Mouse (Mus musculus): ENCODE data around the gene Dmrta2. TPM values are rescaled to one million over a fixed set of nuclear protein-coding genes. Genes with fewer than 3 reads are reported as not detected.

Dmrta2 gene
- polyA plus RNA-seq, 1 experiment from 2014 or later: 0.05 TPM

DNA sequence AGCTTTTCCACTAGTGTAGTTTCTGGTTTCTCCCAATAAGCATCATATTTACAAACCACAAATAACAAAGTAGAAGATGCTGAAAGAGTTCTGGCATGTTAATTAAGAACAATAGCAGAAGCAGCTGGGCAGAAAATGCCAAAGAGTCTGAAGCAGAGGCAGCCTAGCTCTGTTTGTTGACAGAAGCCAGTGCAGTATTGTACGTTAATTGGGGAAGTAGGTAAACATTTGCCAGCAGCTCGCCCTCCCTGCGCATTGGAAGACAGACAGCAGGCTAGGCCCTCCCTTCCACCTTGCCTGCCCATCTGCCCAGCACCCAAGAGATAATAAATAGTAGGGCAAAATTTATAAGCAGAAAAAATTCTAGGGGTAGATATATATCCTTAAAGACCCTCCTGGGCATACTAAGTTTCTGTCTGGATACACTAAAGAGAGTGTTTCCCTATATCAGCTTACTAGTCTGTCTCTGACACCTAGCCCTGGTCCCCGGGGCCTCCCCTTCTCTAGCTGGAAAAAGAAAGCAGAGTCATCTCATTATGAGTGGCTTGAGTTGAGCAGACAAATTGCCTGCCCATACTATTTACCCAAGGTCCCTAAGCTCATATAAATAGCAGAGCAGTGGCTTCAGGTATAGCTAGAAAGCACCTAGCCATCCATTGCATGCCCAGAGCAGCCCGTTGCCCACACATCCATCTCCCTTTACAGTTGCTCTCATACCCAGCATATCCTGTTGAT, 17.5 kb upstream of the Dmrta2 start:
- ATAC-seq (ENCODE audit: low read depth): no peak

DNA sequence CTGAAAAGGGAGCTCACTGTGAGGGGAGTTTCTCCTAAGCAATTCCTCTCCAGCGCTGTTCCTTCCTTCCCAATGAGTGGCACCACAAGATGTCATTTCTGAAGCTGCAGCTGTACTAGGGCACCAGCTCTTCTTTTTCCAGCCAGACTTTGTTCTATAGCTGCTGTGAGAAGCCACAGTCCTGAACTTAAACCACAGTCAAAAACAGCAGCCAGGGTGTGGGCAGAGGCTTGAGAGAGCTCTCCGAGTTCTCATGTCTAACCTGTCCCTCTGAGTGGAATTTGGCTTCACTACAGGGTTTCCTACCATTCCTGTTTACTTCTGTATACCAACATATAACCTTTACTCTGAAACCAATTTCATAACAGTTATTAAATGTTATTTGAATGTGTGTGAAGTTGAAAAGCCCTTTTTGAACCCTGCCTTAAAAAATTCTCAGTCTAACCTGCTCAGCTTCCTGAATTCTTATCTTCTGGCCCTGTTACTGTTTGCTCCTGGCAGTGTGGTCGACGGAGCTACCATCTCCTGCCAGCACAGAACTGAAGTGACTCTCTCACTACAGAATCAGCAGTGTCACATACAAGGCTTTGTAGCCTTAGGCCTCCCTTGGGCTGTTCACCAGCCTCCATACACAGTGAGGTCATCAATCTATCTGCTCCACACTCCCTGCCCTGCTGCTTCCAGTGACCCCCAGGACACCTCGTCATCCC, 14.1 kb upstream of the Dmrta2 start:
- no peak overlapping the region for H3K4me2 ChIP-seq (ENCODE audit: low read depth, low read length)
- no peak overlapping the region for H3K27ac ChIP-seq (ENCODE audit: low read length)
- no peaks in the 10 kb centered on the region for H3K36me3 ChIP-seq (ENCODE audit: control insufficient read depth, insufficient read depth, low read length)
- no peak overlapping the region for H3K9ac ChIP-seq (ENCODE audit: low read length)
- H3K9me3 ChIP-seq (ENCODE audit: control insufficient read depth, low read length): no peaks in the 10 kb centered on the region
- H3K27me3 ChIP-seq (ENCODE audit: control insufficient read depth, insufficient read depth, low read depth, low read length): no peaks in the 10 kb centered on the region
- ATAC-seq (ENCODE audit: low read depth): no peak
- no peaks in the 10 kb centered on the region for H3K4me1 ChIP-seq (replicated peaks; ENCODE audit: control insufficient read depth, insufficient read depth, low read length)
- H3K4me3 ChIP-seq (ENCODE audit: low read length): no peak overlapping the region
- WGBS: 75% methylated on average over 5 of the region's 5 CpGs

More for the DNA sequence above, 17.5 kb upstream of the Dmrta2 start:
- H3K4me3 ChIP-seq (ENCODE audit: low read length): no peak overlapping the region
- H3K9ac ChIP-seq (ENCODE audit: low read length): no peak overlapping the region
- H3K36me3 ChIP-seq (ENCODE audit: control insufficient read depth, insufficient read depth, low read length): no peaks in the 10 kb centered on the region
- H3K4me1 ChIP-seq (replicated peaks; ENCODE audit: control insufficient read depth, insufficient read depth, low read length): no peaks in the 10 kb centered on the region
- no peak overlapping the region for H3K4me2 ChIP-seq (ENCODE audit: low read depth, low read length)
- H3K9me3 ChIP-seq (ENCODE audit: control insufficient read depth, low read length): no peaks in the 10 kb centered on the region
- no peak overlapping the region for H3K27ac ChIP-seq (ENCODE audit: low read length)
- WGBS: 50% methylated on average over 5 of the region's 5 CpGs
- H3K27me3 ChIP-seq (ENCODE audit: control insufficient read depth, insufficient read depth, low read depth, low read length): no peaks in the 10 kb centered on the region

GRCm38 (mm10) chr4:109969561-109969960, 8.3 kb upstream of the Dmrta2 start:
- H3K9ac ChIP-seq (ENCODE audit: low read length): no peak overlapping the region
- no peaks in the 10 kb centered on the region for H3K4me1 ChIP-seq (replicated peaks; ENCODE audit: control insufficient read depth, insufficient read depth, low read length)
- 77% methylated on average over 5 of the region's 5 CpGs for WGBS
- no peak overlapping the region for H3K4me3 ChIP-seq (ENCODE audit: low read length)
- H3K27ac ChIP-seq (ENCODE audit: low read length): no peak overlapping the region
- ATAC-seq (ENCODE audit: low read depth): no peak
- H3K36me3 ChIP-seq (ENCODE audit: control insufficient read depth, insufficient read depth, low read length): no peaks in the 10 kb centered on the region
- no peaks in the 10 kb centered on the region for H3K9me3 ChIP-seq (ENCODE audit: control insufficient read depth, low read length)
- H3K4me2 ChIP-seq (ENCODE audit: low read depth, low read length): no peak overlapping the region
- peaks cover 33% of the 10 kb centered on the region for H3K27me3 ChIP-seq (ENCODE audit: control insufficient read depth, insufficient read depth, low read depth, low read length)

DNA sequence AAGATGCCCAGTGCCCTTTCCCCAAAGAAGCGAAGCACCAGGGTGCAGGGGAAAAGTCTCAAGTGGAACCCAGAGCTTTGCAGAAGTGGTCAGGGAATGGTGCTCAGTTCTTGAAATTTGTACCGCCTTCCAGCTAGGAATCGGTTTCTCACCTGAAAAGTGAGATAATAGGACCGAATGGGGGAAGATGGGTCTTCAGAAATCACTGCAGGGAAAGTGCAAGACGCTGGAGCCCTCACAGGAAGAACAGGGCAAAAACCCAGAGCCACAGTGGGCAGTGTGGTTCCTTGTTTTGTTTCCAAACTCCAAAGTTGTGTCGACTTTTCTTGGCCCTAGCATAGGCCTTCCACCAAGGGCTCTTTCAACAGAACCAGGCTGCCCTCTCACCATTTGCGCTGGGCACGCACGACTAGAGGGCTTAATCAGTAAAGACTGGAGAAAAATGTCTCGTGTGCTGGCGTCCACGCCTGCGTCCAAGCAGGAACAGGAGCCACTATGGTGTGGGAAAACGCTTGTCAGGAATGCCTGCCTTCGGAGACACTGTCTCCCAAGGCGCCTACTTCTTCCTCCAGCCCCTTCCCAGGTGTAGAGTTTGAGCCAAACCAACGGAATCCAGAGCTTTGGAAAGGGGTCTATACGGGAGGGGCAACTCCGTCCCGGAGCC, 3.7 kb upstream of the Dmrta2 start:
- Histone ChIP-seq H3K36me3 (ENCODE audit: control insufficient read depth, insufficient read depth, low read length) (no peaks in the 10 kb centered on the region), H3K4me1 (replicated peaks; ENCODE audit: control insufficient read depth, insufficient read depth, low read length) (peaks cover 14% of the 10 kb centered on the region), H3K9me3 (ENCODE audit: control insufficient read depth, low read length) (no peaks in the 10 kb centered on the region), H3K9ac (ENCODE audit: low read length) (no peak overlapping the region), H3K4me3 (ENCODE audit: low read length) (no peak overlapping the region), H3K27me3 (ENCODE audit: control insufficient read depth, insufficient read depth, low read depth, low read length) (peaks cover 76% of the 10 kb centered on the region), H3K27ac (ENCODE audit: low read length) (no peak overlapping the region), H3K4me2 (ENCODE audit: low read depth, low read length) (no peak overlapping the region)
- ATAC-seq (ENCODE audit: low read depth): no peak
- 2% methylated on average over 20 of the region's 20 CpGs for WGBS

- H3K27me3 ChIP-seq (ENCODE audit: control insufficient read depth, insufficient read depth, low read depth, low read length): peaks cover 83% of the 10 kb centered on the region
- WGBS: 1% methylated on average over 33 of the region's 33 CpGs
- no peaks in the 10 kb centered on the region for H3K36me3 ChIP-seq (ENCODE audit: control insufficient read depth, insufficient read depth, low read length)
- peaks cover 14% of the 10 kb centered on the region for H3K4me1 ChIP-seq (replicated peaks; ENCODE audit: control insufficient read depth, insufficient read depth, low read length)
- H3K9ac ChIP-seq (ENCODE audit: low read length): no peak overlapping the region
- H3K27ac ChIP-seq (ENCODE audit: low read length): no peak overlapping the region
- ATAC-seq (ENCODE audit: low read depth): no peak
- no peak overlapping the region for H3K4me3 ChIP-seq (ENCODE audit: low read length)
- H3K9me3 ChIP-seq (ENCODE audit: control insufficient read depth, low read length): no peaks in the 10 kb centered on the region
- no peak overlapping the region for H3K4me2 ChIP-seq (ENCODE audit: low read depth, low read length)
These were observed 3.0 kb upstream of the Dmrta2 start for GRCm38 (mm10) chr4:109974655-109975380.

GRCm38 (mm10) chr4:109975381-109976240, 2.2 kb upstream of the Dmrta2 start:
- no peak for ATAC-seq (ENCODE audit: low read depth)
- Histone ChIP-seq H3K4me3 (ENCODE audit: low read length) (no peak overlapping the region), H3K4me1 (replicated peaks; ENCODE audit: control insufficient read depth, insufficient read depth, low read length) (peaks cover 14% of the 10 kb centered on the region), H3K4me2 (ENCODE audit: low read depth, low read length) (no peak overlapping the region), H3K27me3 (ENCODE audit: control insufficient read depth, insufficient read depth, low read depth, low read length) (peaks cover 91% of the 10 kb centered on the region), H3K9me3 (ENCODE audit: control insufficient read depth, low read length) (no peaks in the 10 kb centered on the region), H3K9ac (ENCODE audit: low read length) (no peak overlapping the region), H3K36me3 (ENCODE audit: control insufficient read depth, insufficient read depth, low read length) (no peaks in the 10 kb centered on the region), H3K27ac (ENCODE audit: low read length) (no peak overlapping the region)
- WGBS: 10% methylated on average over 25 of the region's 25 CpGs

- H3K9me3 ChIP-seq (ENCODE audit: control insufficient read depth, low read length): no peaks in the 10 kb centered on the region
- no peak overlapping the region for H3K9ac ChIP-seq (ENCODE audit: low read length)
- H3K4me2 ChIP-seq (ENCODE audit: low read depth, low read length): no peak overlapping the region
- 2% methylated on average over 34 of the region's 34 CpGs for whole genome bisulfite sequencing
- H3K4me1 ChIP-seq (replicated peaks; ENCODE audit: control insufficient read depth, insufficient read depth, low read length): peaks cover 16% of the 10 kb centered on the region
- ATAC-seq (ENCODE audit: low read depth): no peak
- no peak overlapping the region for H3K27ac ChIP-seq (ENCODE audit: low read length)
- no peak overlapping the region for H3K4me3 ChIP-seq (ENCODE audit: low read length)
- no peaks in the 10 kb centered on the region for H3K36me3 ChIP-seq (ENCODE audit: control insufficient read depth, insufficient read depth, low read length)
- H3K27me3 ChIP-seq (ENCODE audit: control insufficient read depth, insufficient read depth, low read depth, low read length): peaks cover 92% of the 10 kb centered on the region
These were observed 1.3 kb upstream of the Dmrta2 start for GRCm38 (mm10) chr4:109976273-109977147.

Measured in lung, embryonic 16.5 days (tissue).